Mouse (Mus musculus): ENCODE results near the gene Ankrd10. TPM values are rescaled to one million over a fixed set of nuclear protein-coding genes. Genes with fewer than 3 reads are reported as not detected.

Ankrd10 gene
- polyA plus RNA-seq, 1 experiment = 211 TPM

GRCm38 (mm10) chr8:11616294-11616693 lies 19.3 kb downstream of the Ankrd10 start:
- Histone ChIP-seq H3K4me3 (ENCODE audit: control insufficient read depth, insufficient read depth, low read length) (no peak overlapping the region), H3K27ac (ENCODE audit: control insufficient read depth, insufficient read depth, low read length) (no peak overlapping the region), H3K36me3 (ENCODE audit: control insufficient read depth, insufficient read depth, low read length) (peaks cover 80% of the 10 kb centered on the region), H3K4me1 (replicated peaks; ENCODE audit: control insufficient read depth, insufficient read depth, low read length) (no peaks in the 10 kb centered on the region), H3K27me3 (ENCODE audit: control insufficient read depth, insufficient read depth, low read length) (no peaks in the 10 kb centered on the region)
- peak; percentile 70 for DNase-seq
- TF ChIP-seq POLR2A (IDR thresholded peaks at IDR 0.05; ENCODE audit: control insufficient read depth, extremely low read depth, insufficient read depth, low read length, poor library complexity) (no peak), CTCF (IDR thresholded peaks at IDR 0.05; ENCODE audit: borderline replicate concordance, control insufficient read depth, extremely low read depth, insufficient read depth, low read length, poor library complexity) (peak; percentile 41; the same call in 1 of the 2 replicates)
- WGBS = 8% methylated on average over 1 of the region's 1 CpGs

GRCm38 (mm10) chr8:11614126-11614835 lies 21.3 kb downstream of the Ankrd10 start:
- WGBS = 93% methylated on average over 6 of the region's 6 CpGs
- TF ChIP-seq POLR2A (IDR thresholded peaks at IDR 0.05; ENCODE audit: control insufficient read depth, extremely low read depth, insufficient read depth, low read length, poor library complexity) = no peak
- Histone ChIP-seq H3K4me1 (replicated peaks; ENCODE audit: control insufficient read depth, insufficient read depth, low read length) (no peaks in the 10 kb centered on the region), H3K36me3 (ENCODE audit: control insufficient read depth, insufficient read depth, low read length) (peaks cover 66% of the 10 kb centered on the region), H3K27ac (ENCODE audit: control insufficient read depth, insufficient read depth, low read length) (no peak overlapping the region), H3K27me3 (ENCODE audit: control insufficient read depth, insufficient read depth, low read length) (no peaks in the 10 kb centered on the region), H3K4me3 (ENCODE audit: control insufficient read depth, insufficient read depth, low read length) (no peak overlapping the region)
- no peak for DNase-seq

- Histone ChIP-seq H3K27ac (ENCODE audit: control insufficient read depth, insufficient read depth, low read length) (no peak overlapping the region), H3K4me3 (ENCODE audit: control insufficient read depth, insufficient read depth, low read length) (no peak overlapping the region), H3K36me3 (ENCODE audit: control insufficient read depth, insufficient read depth, low read length) (peaks cover 25% of the 10 kb centered on the region), H3K4me1 (replicated peaks; ENCODE audit: control insufficient read depth, insufficient read depth, low read length) (no peaks in the 10 kb centered on the region), H3K27me3 (ENCODE audit: control insufficient read depth, insufficient read depth, low read length) (no peaks in the 10 kb centered on the region)
- TF ChIP-seq CTCF (IDR thresholded peaks at IDR 0.05; ENCODE audit: borderline replicate concordance, control insufficient read depth, extremely low read depth, insufficient read depth, low read length, poor library complexity) (no peak), POLR2A (IDR thresholded peaks at IDR 0.05; ENCODE audit: control insufficient read depth, extremely low read depth, insufficient read depth, low read length, poor library complexity) (no peak)
- 98% methylated on average over 9 of the region's 9 CpGs for WGBS
- no peak for DNase-seq
These were observed 26.7 kb downstream of the Ankrd10 start for GRCm38 (mm10) chr8:11608848-11609247.

- peak; percentile 75 for DNase-seq
- Histone ChIP-seq H3K36me3 (ENCODE audit: control insufficient read depth, insufficient read depth, low read length) (no peaks in the 10 kb centered on the region), H3K4me3 (ENCODE audit: control insufficient read depth, insufficient read depth, low read length) (no peak overlapping the region), H3K27ac (ENCODE audit: control insufficient read depth, insufficient read depth, low read length) (no peak overlapping the region), H3K4me1 (replicated peaks; ENCODE audit: control insufficient read depth, insufficient read depth, low read length) (no peaks in the 10 kb centered on the region), H3K27me3 (ENCODE audit: control insufficient read depth, insufficient read depth, low read length) (no peaks in the 10 kb centered on the region)
- TF ChIP-seq POLR2A (IDR thresholded peaks at IDR 0.05; ENCODE audit: control insufficient read depth, extremely low read depth, insufficient read depth, low read length, poor library complexity) = no peak
- peak; percentile 71; the same call in 1 of the 2 replicates for TF ChIP-seq CTCF (IDR thresholded peaks at IDR 0.05; ENCODE audit: borderline replicate concordance, control insufficient read depth, extremely low read depth, insufficient read depth, low read length, poor library complexity)
- WGBS = 37% methylated on average over 14 of the region's 14 CpGs
These were observed 33.4 kb downstream of the Ankrd10 start for GRCm38 (mm10) chr8:11602006-11602680.

GRCm38 (mm10) chr8:11600301-11600951 lies 35.1 kb downstream of the Ankrd10 start:
- TF ChIP-seq POLR2A (IDR thresholded peaks at IDR 0.05; ENCODE audit: control insufficient read depth, extremely low read depth, insufficient read depth, low read length, poor library complexity) (no peak), CTCF (IDR thresholded peaks at IDR 0.05; ENCODE audit: borderline replicate concordance, control insufficient read depth, extremely low read depth, insufficient read depth, low read length, poor library complexity) (no peak)
- no peaks in the 10 kb centered on the region for H3K36me3 ChIP-seq (ENCODE audit: control insufficient read depth, insufficient read depth, low read length)

GRCm38 (mm10) chr8:11593222-11593884 lies 42.2 kb downstream of the Ankrd10 start:
- WGBS = 79% methylated on average over 12 of the region's 12 CpGs
- H3K4me3 ChIP-seq (ENCODE audit: control insufficient read depth, insufficient read depth, low read length) = no peak overlapping the region
- DNase-seq = no peak

More at GRCm38 (mm10) chr8:11600301-11600951, 35.1 kb downstream of the Ankrd10 start:
- DNase-seq = no peak
- 63% methylated on average over 5 of the region's 5 CpGs for WGBS
- Histone ChIP-seq H3K4me1 (replicated peaks; ENCODE audit: control insufficient read depth, insufficient read depth, low read length) (no peaks in the 10 kb centered on the region), H3K27ac (ENCODE audit: control insufficient read depth, insufficient read depth, low read length) (no peak overlapping the region), H3K27me3 (ENCODE audit: control insufficient read depth, insufficient read depth, low read length) (no peaks in the 10 kb centered on the region), H3K4me3 (ENCODE audit: control insufficient read depth, insufficient read depth, low read length) (no peak overlapping the region)

More at GRCm38 (mm10) chr8:11593222-11593884, 42.2 kb downstream of the Ankrd10 start:
- TF ChIP-seq POLR2A (IDR thresholded peaks at IDR 0.05; ENCODE audit: control insufficient read depth, extremely low read depth, insufficient read depth, low read length, poor library complexity) (no peak), CTCF (IDR thresholded peaks at IDR 0.05; ENCODE audit: borderline replicate concordance, control insufficient read depth, extremely low read depth, insufficient read depth, low read length, poor library complexity) (no peak)
- no peaks in the 10 kb centered on the region for H3K27me3 ChIP-seq (ENCODE audit: control insufficient read depth, insufficient read depth, low read length)
- H3K4me1 ChIP-seq (replicated peaks; ENCODE audit: control insufficient read depth, insufficient read depth, low read length) = peaks cover 10% of the 10 kb centered on the region
- H3K36me3 ChIP-seq (ENCODE audit: control insufficient read depth, insufficient read depth, low read length) = no peaks in the 10 kb centered on the region
- H3K27ac ChIP-seq (ENCODE audit: control insufficient read depth, insufficient read depth, low read length) = no peak overlapping the region

All from thymus, adult 2 months (tissue).